Mouse (Mus musculus): Measurements from ENCODE around the gene Prdm16. TPM values are rescaled to one million over a fixed set of nuclear protein-coding genes. Genes with fewer than 3 reads are reported as not detected.

Gene Prdm16
- total RNA-seq, 1 experiment, result 3.1 TPM

DNA sequence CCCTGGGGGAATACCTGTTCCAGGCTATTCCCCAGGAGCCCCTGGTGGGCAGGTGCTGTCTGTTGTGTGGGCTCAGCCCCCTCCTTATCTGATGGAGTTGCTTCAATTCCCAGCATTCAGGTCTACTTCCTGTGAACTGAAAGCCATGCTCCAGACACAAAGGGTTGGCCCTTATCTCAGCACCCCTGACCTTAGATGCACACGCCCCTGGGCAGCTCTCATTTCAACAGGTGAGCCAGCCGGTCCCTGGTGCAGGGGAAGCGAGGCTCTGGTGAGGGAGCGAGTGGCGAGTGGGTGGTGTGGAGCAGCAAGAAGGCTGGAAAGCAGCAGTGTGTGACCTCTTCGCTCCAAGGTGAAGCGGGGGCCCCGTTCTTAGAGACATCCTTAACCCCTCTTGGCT is 226.1 kb downstream of the Prdm16 start:
- Histone ChIP-seq H3K27ac (ENCODE audit: insufficient read depth, low read depth, low read length, poor library complexity, severe bottlenecking) (no peak overlapping the region), H3K9ac (ENCODE audit: insufficient read depth, low read depth, low read length, poor library complexity, severe bottlenecking) (no peak overlapping the region), H3K4me1 (ENCODE audit: control insufficient read depth in 2 of 2, insufficient read depth in 2 of 2, low read length in 2 of 2, poor library complexity in 1 of 2) (peaks cover 0 to 18% of the 10 kb centered on the region in 2 experiments; a peak in 3 of 4 replicates), H3K36me3 (ENCODE audit: control insufficient read depth, insufficient read depth, low read length, poor library complexity, severe bottlenecking) (no peaks in the 10 kb centered on the region), H3K9me3 (ENCODE audit: control insufficient read depth, insufficient read depth, low read depth, low read length) (no peaks in the 10 kb centered on the region), H3K4me3 (ENCODE audit: insufficient read depth in 1 of 2, low read depth in 1 of 2, low read length in 2 of 2, poor library complexity in 1 of 2, severe bottlenecking in 1 of 2) (no peak overlapping the region)
- in situ Hi-C loops (cut with MboI; ENCODE audit: low sequenced_read_pairs in 2 of 2, unreplicated experiment in 2 of 2), result no loop called here
- TF ChIP-seq MAFK (IDR thresholded peaks at IDR 0.05; ENCODE audit: insufficient read depth, low read depth, low read length) (no peak), ZNF384 (IDR thresholded peaks at IDR 0.05; ENCODE audit: low read depth, low read length) (no peak), ZC3H11A (IDR thresholded peaks at IDR 0.05; ENCODE audit: borderline replicate concordance, low read depth, low read length) (no peak), HCFC1 (IDR thresholded peaks at IDR 0.05; ENCODE audit: borderline replicate concordance, insufficient read depth, low read length) (no peak), CHD2 (IDR thresholded peaks at IDR 0.05; ENCODE audit: low read depth, low read length) (no peak)
- no peak for DNase-seq (ENCODE audit: low read depth, low spot score)

DNA sequence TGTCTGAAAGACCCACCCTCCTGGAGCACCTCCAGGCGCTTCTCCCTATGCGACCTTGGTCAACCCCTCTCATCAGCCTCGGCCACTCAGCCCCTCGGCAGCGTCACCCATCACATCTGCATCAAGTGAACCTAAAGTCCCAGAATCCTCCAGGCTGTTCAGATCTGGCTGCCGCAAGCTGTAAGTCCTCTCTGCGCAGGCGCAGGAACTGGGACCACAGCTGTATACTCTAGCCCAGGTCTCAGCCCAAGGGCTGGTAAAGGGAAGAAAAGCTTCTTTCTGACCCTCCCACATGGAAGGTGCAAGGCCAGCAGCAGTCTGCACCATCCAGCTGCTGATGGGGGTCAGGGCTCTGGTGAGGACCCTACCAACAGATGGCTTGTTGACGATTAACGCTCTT is 226.8 kb downstream of the Prdm16 start:
- DNase-seq (ENCODE audit: low read depth, low spot score), result no peak
- H3K9ac ChIP-seq (ENCODE audit: insufficient read depth, low read depth, low read length, poor library complexity, severe bottlenecking), result peak overlapping the region; percentile 43
- H3K9me3 ChIP-seq (ENCODE audit: control insufficient read depth, insufficient read depth, low read depth, low read length), result no peaks in the 10 kb centered on the region
- H3K4me1 ChIP-seq (ENCODE audit: control insufficient read depth in 2 of 2, insufficient read depth in 2 of 2, low read length in 2 of 2, poor library complexity in 1 of 2), result peaks cover 0 to 18% of the 10 kb centered on the region in 2 experiments; a peak in 3 of 4 replicates
- TF ChIP-seq HCFC1 (IDR thresholded peaks at IDR 0.05; ENCODE audit: borderline replicate concordance, insufficient read depth, low read length), result no peak
- H3K36me3 ChIP-seq (ENCODE audit: control insufficient read depth, insufficient read depth, low read length, poor library complexity, severe bottlenecking), result no peaks in the 10 kb centered on the region
- H3K4me3 ChIP-seq (ENCODE audit: insufficient read depth in 1 of 2, low read depth in 1 of 2, low read length in 2 of 2, poor library complexity in 1 of 2, severe bottlenecking in 1 of 2), result peak overlapping the region in 1 of 2 experiments; percentile 20; a peak in 2 of 4 replicates
- H3K27ac ChIP-seq (ENCODE audit: insufficient read depth, low read depth, low read length, poor library complexity, severe bottlenecking), result no peak overlapping the region; the same call in 1 of the 2 replicates
- in situ Hi-C loops (cut with MboI; ENCODE audit: low sequenced_read_pairs in 2 of 2, unreplicated experiment in 2 of 2), result no loop called here

DNA sequence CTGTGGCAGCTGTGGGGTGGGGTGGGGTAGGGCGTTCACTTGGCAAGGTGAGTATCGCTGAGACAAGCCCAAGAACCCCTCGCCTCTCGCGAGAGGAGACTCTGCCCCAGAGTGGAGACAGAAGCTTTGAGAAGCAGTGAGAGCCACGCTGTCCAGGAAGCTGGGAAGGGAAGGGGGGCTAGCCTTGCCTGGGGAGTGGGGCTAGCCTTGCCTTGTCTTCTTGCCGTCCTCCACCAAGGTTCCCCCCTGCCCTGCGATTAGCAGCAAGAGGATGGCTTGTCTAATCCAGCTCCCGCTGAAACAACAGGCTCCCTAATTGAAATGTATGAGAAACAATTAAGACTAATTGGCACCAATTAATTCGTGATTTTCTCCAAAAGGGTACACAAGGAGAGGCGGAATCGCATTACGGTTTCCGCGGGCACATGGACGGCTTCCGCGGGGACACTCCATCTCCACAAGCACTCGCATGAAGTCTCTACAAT is 227.4 kb downstream of the Prdm16 start:
- Histone ChIP-seq H3K27ac (ENCODE audit: insufficient read depth, low read depth, low read length, poor library complexity, severe bottlenecking) (no peak overlapping the region; the same call in 1 of the 2 replicates), H3K9ac (ENCODE audit: insufficient read depth, low read depth, low read length, poor library complexity, severe bottlenecking) (peak overlapping the region; percentile 43), H3K36me3 (ENCODE audit: control insufficient read depth, insufficient read depth, low read length, poor library complexity, severe bottlenecking) (no peaks in the 10 kb centered on the region), H3K9me3 (ENCODE audit: control insufficient read depth, insufficient read depth, low read depth, low read length) (no peaks in the 10 kb centered on the region), H3K4me1 (ENCODE audit: control insufficient read depth in 2 of 2, insufficient read depth in 2 of 2, low read length in 2 of 2, poor library complexity in 1 of 2) (peaks cover 0 to 18% of the 10 kb centered on the region in 2 experiments; a peak in 3 of 4 replicates), H3K4me3 (ENCODE audit: insufficient read depth in 1 of 2, low read depth in 1 of 2, low read length in 2 of 2, poor library complexity in 1 of 2, severe bottlenecking in 1 of 2) (peak overlapping the region; percentile 20 to 31; a peak in 3 of 4 replicates)
- in situ Hi-C loops (cut with MboI; ENCODE audit: low sequenced_read_pairs in 2 of 2, unreplicated experiment in 2 of 2), result no loop called here
- TF ChIP-seq ZC3H11A (IDR thresholded peaks at IDR 0.05; ENCODE audit: borderline replicate concordance, low read depth, low read length), result no peak
- TF ChIP-seq HCFC1 (IDR thresholded peaks at IDR 0.05; ENCODE audit: borderline replicate concordance, insufficient read depth, low read length), result no peak
- peak; percentile 93 for TF ChIP-seq CHD2 (IDR thresholded peaks at IDR 0.05; ENCODE audit: low read depth, low read length)
- no peak for TF ChIP-seq MAFK (IDR thresholded peaks at IDR 0.05; ENCODE audit: insufficient read depth, low read depth, low read length)
- TF ChIP-seq ZNF384 (IDR thresholded peaks at IDR 0.05; ENCODE audit: low read depth, low read length), result no peak
- peak; percentile 37 for DNase-seq (ENCODE audit: low read depth, low spot score)

DNA sequence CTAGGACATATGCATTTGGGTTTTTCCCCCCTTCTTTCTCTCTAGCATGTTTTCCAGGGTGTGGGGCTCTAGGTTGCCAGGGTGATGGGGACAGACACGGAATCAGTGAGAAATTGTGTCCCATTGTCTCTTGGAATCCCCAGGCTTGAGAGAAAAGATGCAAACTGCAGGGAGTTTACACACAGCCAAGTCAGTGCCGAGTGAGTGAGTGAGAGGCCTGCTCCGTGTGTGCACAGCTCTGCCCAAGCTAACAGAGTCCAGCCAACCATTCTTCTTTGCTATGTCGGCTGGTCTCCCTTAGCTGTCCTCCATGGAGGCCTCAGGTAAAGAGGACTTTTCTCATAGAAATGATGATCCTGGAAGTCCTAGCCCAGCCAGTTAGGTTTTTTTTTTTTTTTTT is 233.7 kb downstream of the Prdm16 start:
- H3K9me3 ChIP-seq (ENCODE audit: control insufficient read depth, insufficient read depth, low read depth, low read length), result no peaks in the 10 kb centered on the region
- no peak overlapping the region for H3K4me3 ChIP-seq (ENCODE audit: insufficient read depth in 1 of 2, low read depth in 1 of 2, low read length in 2 of 2, poor library complexity in 1 of 2, severe bottlenecking in 1 of 2)
- no peak overlapping the region for H3K27ac ChIP-seq (ENCODE audit: insufficient read depth, low read depth, low read length, poor library complexity, severe bottlenecking)
- H3K36me3 ChIP-seq (ENCODE audit: control insufficient read depth, insufficient read depth, low read length, poor library complexity, severe bottlenecking), result no peaks in the 10 kb centered on the region
- H3K9ac ChIP-seq (ENCODE audit: insufficient read depth, low read depth, low read length, poor library complexity, severe bottlenecking), result no peak overlapping the region
- in situ Hi-C loops (cut with MboI; ENCODE audit: low sequenced_read_pairs in 2 of 2, unreplicated experiment in 2 of 2), result no loop called here
- DNase-seq (ENCODE audit: low read depth, low spot score), result no peak
- TF ChIP-seq MAFK (IDR thresholded peaks at IDR 0.05; ENCODE audit: insufficient read depth, low read depth, low read length), result no peak
- H3K4me1 ChIP-seq (ENCODE audit: control insufficient read depth in 2 of 2, insufficient read depth in 2 of 2, low read length in 2 of 2, poor library complexity in 1 of 2), result no peaks in the 10 kb centered on the region
